Mouse (Mus musculus) kidney, embryonic 16.5 days (tissue): Measurements from ENCODE around the gene Rbm10. TPM values are rescaled to one million over a fixed set of nuclear protein-coding genes. Genes with fewer than 3 reads are reported as not detected.

ENCODE experiments used
- ATAC-seq: fragments of 200-750 bp; cut with Nextera tagmentation; 2 replicates; pipeline ENCODE4 v1.8.0; 2017; ENCODE audit warnings: moderate TSS enrichment; ENCODE audit not compliant: low FRiP score, low TSS enrichment
- H3K27ac ChIP-seq: fragments of 300-500 bp; sonication (generic); 2 replicates; pipeline ENCODE4 v1.5.1; 2014; ENCODE audit warnings: low read length
- H3K27me3 ChIP-seq: fragments of 300-500 bp; sonication (generic); 2 replicates; pipeline ENCODE4 v1.6.1; 2014; ENCODE audit warnings: low read length, control low read depth, mixed read lengths; ENCODE audit not compliant: insufficient read depth
- H3K36me3 ChIP-seq: fragments of 300-500 bp; sonication (generic); 2 replicates; pipeline ENCODE4 v1.6.1; 2014; ENCODE audit warnings: low read length, control low read depth, mixed read lengths; ENCODE audit not compliant: insufficient read depth
- H3K4me1 ChIP-seq: fragments of 300-500 bp; sonication (generic); 2 replicates; pipeline ENCODE4 v1.6.1; 2014; ENCODE audit warnings: low read length, control low read depth, mixed read lengths; ENCODE audit not compliant: insufficient read depth
- H3K4me2 ChIP-seq: fragments of 300-500 bp; sonication (generic); replicated peaks from 2 replicates; pipeline ENCODE4 v1.6.1; 2014; ENCODE audit warnings: low read depth, low read length
- H3K4me3 ChIP-seq: fragments of 300-500 bp; sonication (generic); 2 replicates; pipeline ENCODE4 v1.5.1; 2014; ENCODE audit warnings: mild to moderate bottlenecking, low read length
- H3K9ac ChIP-seq: fragments of 300-500 bp; sonication (generic); replicated peaks from 2 replicates; pipeline ENCODE4 v1.6.1; 2014; ENCODE audit warnings: low read length
- H3K9me3 ChIP-seq: fragments of 300-500 bp; sonication (generic); 2 replicates; pipeline ENCODE4 v1.6.1; 2016; ENCODE audit warnings: low read length, control low read depth
- WGBS: fragments of 180-500 bp; shearing (Covaris S2); extraction: QIAGEN DNeasy Blood & Tissue Kit; methylation state at CpG from one replicate; pipeline ENCODE4 v1.1.7; 2014; 5-methylcytosine and 5-hydroxymethylcytosine counted together
- polyA plus RNA-seq: library from polyadenylated mRNA; unstranded; fragments of >200 nt; fragmentation: Nextera tagmentation; extraction: Ambion mirVana; gene quantifications from 2 replicates; pipeline ENCODE4 v1.2.1, GENCODE M21; 2015

Gene Rbm10
- polyA plus RNA-seq, 1 experiment from 2014 or later = 82.4 TPM

DNA sequence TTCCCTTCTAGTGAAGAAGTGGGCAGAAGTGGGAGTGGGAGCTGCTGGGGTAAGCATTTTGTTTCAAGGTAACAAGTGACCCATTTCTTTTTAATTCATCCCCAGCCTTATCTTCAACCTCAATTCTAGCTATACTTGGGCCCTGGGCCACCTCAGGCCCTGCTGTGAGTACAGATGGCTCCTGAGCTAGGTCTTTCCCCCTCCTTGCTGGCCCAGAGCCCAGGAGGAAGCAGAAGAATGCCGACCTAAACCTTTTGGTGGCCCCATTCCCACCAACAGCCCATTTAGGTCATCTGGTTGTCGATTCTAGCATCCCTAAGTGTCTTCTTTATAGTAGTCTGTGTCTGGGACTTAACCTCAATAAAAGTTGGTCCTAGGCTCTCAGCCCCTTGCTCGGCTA lies 74.3 kb downstream of the Rbm10 start:
- H3K9me3 ChIP-seq = no peaks in the 10 kb centered on the region
- H3K9ac ChIP-seq = no peak overlapping the region
- H3K36me3 ChIP-seq = peaks cover 29% of the 10 kb centered on the region
- H3K4me2 ChIP-seq = no peak overlapping the region
- no peak for ATAC-seq
- no peak overlapping the region for H3K4me3 ChIP-seq
- no peaks in the 10 kb centered on the region for H3K27me3 ChIP-seq
- H3K4me1 ChIP-seq = peaks cover 13% of the 10 kb centered on the region
- no peak overlapping the region for H3K27ac ChIP-seq
- 59% methylated on average over 3 of the region's 3 CpGs for WGBS

DNA sequence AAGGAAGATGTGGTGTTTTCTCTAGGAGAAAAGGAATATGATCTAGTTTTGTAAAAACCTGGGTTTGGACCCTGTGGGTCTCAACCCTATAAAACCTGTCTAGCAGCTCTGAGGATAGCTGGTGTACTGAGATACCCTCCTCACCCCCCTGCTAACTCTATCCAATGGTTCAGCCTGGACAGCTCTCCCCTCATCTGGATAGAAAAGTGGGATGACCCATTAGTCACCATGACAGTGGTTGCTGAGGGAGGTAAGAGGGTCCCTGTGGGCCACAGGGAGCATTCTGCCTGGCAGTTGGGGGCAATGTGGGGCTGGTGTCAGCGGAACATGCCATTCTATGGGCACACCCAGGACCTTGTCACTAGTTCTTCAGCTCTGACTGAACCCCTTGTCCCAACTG lies 75.3 kb downstream of the Rbm10 start:
- 89% methylated on average over 1 of the region's 1 CpGs for WGBS
- no peak overlapping the region for H3K9ac ChIP-seq
- H3K36me3 ChIP-seq = peaks cover 33% of the 10 kb centered on the region
- no peaks in the 10 kb centered on the region for H3K9me3 ChIP-seq
- ATAC-seq = no peak
- H3K27me3 ChIP-seq = no peaks in the 10 kb centered on the region
- no peak overlapping the region for H3K4me3 ChIP-seq
- peaks cover 10% of the 10 kb centered on the region for H3K4me1 ChIP-seq
- no peak overlapping the region for H3K27ac ChIP-seq
- H3K4me2 ChIP-seq = no peak overlapping the region

DNA sequence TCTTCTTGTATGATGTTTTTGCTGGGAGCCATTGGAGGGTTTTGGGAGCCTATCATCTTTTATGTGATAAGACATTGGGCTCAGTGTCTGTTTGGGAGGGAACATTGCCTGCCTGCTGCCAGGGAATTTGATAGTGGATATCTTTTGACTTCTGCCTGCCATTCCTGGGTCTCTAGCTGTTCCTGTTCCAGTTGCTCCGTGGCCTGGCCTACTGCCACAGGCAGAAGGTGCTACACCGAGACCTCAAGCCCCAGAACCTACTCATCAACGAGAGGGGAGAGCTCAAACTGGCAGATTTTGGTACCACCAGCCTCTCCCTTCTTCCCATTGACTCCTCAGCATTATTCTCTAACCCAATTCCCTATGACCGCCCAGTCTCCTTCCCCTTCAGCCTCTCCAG lies 78.5 kb downstream of the Rbm10 start:
- no peaks in the 10 kb centered on the region for H3K4me1 ChIP-seq
- ATAC-seq = no peak
- H3K27me3 ChIP-seq = no peaks in the 10 kb centered on the region
- no peaks in the 10 kb centered on the region for H3K9me3 ChIP-seq
- peaks cover 41% of the 10 kb centered on the region for H3K36me3 ChIP-seq
- H3K9ac ChIP-seq = no peak overlapping the region
- H3K4me2 ChIP-seq = no peak overlapping the region
- 80% methylated on average over 4 of the region's 4 CpGs for WGBS
- no peak overlapping the region for H3K27ac ChIP-seq
- H3K4me3 ChIP-seq = no peak overlapping the region

Other genes with a start within 250 kb of the Rbm10 start
- 12.5 and 13.5 TPM in 2 replicates for gene Jade3, start 191.8 kb upstream of the Rbm10 start, polyA plus RNA-seq
- 8.1 and 8.7 TPM in 2 replicates for gene Rgn, start 67.7 kb upstream of the Rbm10 start, polyA plus RNA-seq
- 238 and 255 TPM in 2 replicates for gene Ndufb11, start 116 bp downstream of the Rbm10 start, polyA plus RNA-seq
- gene Uba1, start 40.8 kb downstream of the Rbm10 start, polyA plus RNA-seq = 231 and 236 TPM in 2 replicates
- gene Cdk16, start 70.5 kb downstream of the Rbm10 start, polyA plus RNA-seq = 101 and 110 TPM in 2 replicates
- 50.8 and 53.1 TPM in 2 replicates for gene Usp11, start 86.4 kb downstream of the Rbm10 start, polyA plus RNA-seq
- 124 and 143 TPM in 2 replicates for gene Araf, start 180.3 kb downstream of the Rbm10 start, polyA plus RNA-seq